Mouse (Mus musculus) liver, postnatal 0 days (tissue): Measurements from ENCODE around the gene Hbs1l. TPM values are rescaled to one million over a fixed set of nuclear protein-coding genes. Genes with fewer than 3 reads are reported as not detected.

Source experiments
- ATAC-seq: fragments of 200-750 bp; cut with Nextera tagmentation; 2 replicates; pipeline ENCODE4 v1.8.0; 2017; ENCODE audit warnings: mild to moderate bottlenecking, moderate library complexity
- DNase-seq: peaks from one replicate; pipeline ENCODE4 v3.0.0-alpha.2; 2016
- H3K27ac ChIP-seq: fragments of 300-500 bp; sonication (generic); 2 replicates; pipeline ENCODE4 v1.5.1; 2014; ENCODE audit warnings: antibody characterized with exemption, moderate library complexity, mild to moderate bottlenecking, low read depth
- H3K27me3 ChIP-seq: fragments of 300-500 bp; sonication (generic); 2 replicates; pipeline ENCODE4 v1.6.1; 2014; ENCODE audit warnings: low read length, control low read depth, mixed read lengths; ENCODE audit not compliant: insufficient read depth
- H3K36me3 ChIP-seq: fragments of 300-500 bp; sonication (generic); replicated peaks from 2 replicates; pipeline ENCODE4 v1.6.1; 2014; ENCODE audit warnings: mild to moderate bottlenecking, control low read depth, low read length, moderate library complexity, mixed read lengths; ENCODE audit not compliant: insufficient read depth
- H3K4me1 ChIP-seq: fragments of 300-500 bp; sonication (generic); 2 replicates; pipeline ENCODE4 v1.6.1; 2014; ENCODE audit warnings: antibody characterized with exemption, mild to moderate bottlenecking, control low read depth; ENCODE audit not compliant: insufficient read depth
- H3K4me2 ChIP-seq: fragments of 300-500 bp; sonication (generic); 2 replicates; pipeline ENCODE4 v1.6.1; 2014; ENCODE audit warnings: low read depth, mild to moderate bottlenecking, low read length, moderate library complexity, mixed read lengths
- H3K4me3 ChIP-seq: fragments of 300-500 bp; sonication (generic); 2 replicates; pipeline ENCODE4 v1.5.1; 2014; ENCODE audit warnings: low read depth, low read length
- H3K9ac ChIP-seq: fragments of 300-500 bp; sonication (generic); replicated peaks from 2 replicates; pipeline ENCODE4 v1.6.1; 2014; ENCODE audit warnings: mild to moderate bottlenecking, moderate library complexity
- H3K9me3 ChIP-seq: fragments of 300-500 bp; sonication (generic); 2 replicates; pipeline ENCODE4 v1.6.1; 2016; ENCODE audit warnings: mild to moderate bottlenecking, control low read depth, low read length, mixed read lengths
- CTCF ChIP-seq: sonication (generic); IDR thresholded peaks from 2 replicates; pipeline ENCODE4 v1.5.1; 2016; ENCODE audit warnings: antibody characterized with exemption, low read depth
- EP300 ChIP-seq: IDR thresholded peaks from 2 replicates; pipeline ENCODE4 v1.6.1; 2016; ENCODE audit warnings: antibody characterized with exemption, low read depth, mild to moderate bottlenecking
- WGBS: fragments of 180-500 bp; shearing (Covaris S2); extraction: QIAGEN DNeasy Blood & Tissue Kit; methylation state at CpG from one replicate; pipeline ENCODE4 v1.1.7; 2014; ENCODE audit not compliant: insufficient replicate concordance; 5-methylcytosine and 5-hydroxymethylcytosine counted together
- polyA plus RNA-seq: library from polyadenylated mRNA; unstranded; fragments of >200 nt; fragmentation: Nextera tagmentation; extraction: Ambion mirVana; gene quantifications from 2 replicates; pipeline ENCODE4 v1.2.1, GENCODE M21; 2015

The Hbs1l gene
- polyA plus RNA-seq, 1 experiment from 2014 or later: 50.9 TPM

GRCm38 (mm10) chr10:21410711-21411110 is 114.9 kb downstream of the Hbs1l start:
- no peak for ATAC-seq
- no peak for TF ChIP-seq EP300
- no peak for TF ChIP-seq CTCF
- Histone ChIP-seq H3K27ac (no peak overlapping the region), H3K27me3 (no peaks in the 10 kb centered on the region), H3K4me2 (no peak overlapping the region), H3K36me3 (no peaks in the 10 kb centered on the region), H3K9me3 (no peaks in the 10 kb centered on the region), H3K4me1 (0 out of 2 replicates have a peak, but pooled peaks cover 2% of the 10 kb centered on the region), H3K4me3 (no peak overlapping the region), H3K9ac (no peak overlapping the region)
- DNase-seq: no peak
- 65% methylated on average over 5 of the region's 5 CpGs for WGBS

GRCm38 (mm10) chr10:21411621-21412205 is 115.9 kb downstream of the Hbs1l start:
- DNase-seq (no peak), ATAC-seq (no peak)
- Histone ChIP-seq H3K4me3 (no peak overlapping the region), H3K9me3 (no peaks in the 10 kb centered on the region), H3K36me3 (no peaks in the 10 kb centered on the region), H3K27me3 (no peaks in the 10 kb centered on the region), H3K27ac (no peak overlapping the region), H3K9ac (no peak overlapping the region), H3K4me2 (no peak overlapping the region), H3K4me1 (0 out of 2 replicates have a peak, but pooled peaks cover 2% of the 10 kb centered on the region)
- 59% methylated on average over 6 of the region's 6 CpGs for WGBS
- TF ChIP-seq EP300 (no peak), CTCF (no peak)

- no peaks in the 10 kb centered on the region for H3K36me3 ChIP-seq
- no peak overlapping the region for H3K4me2 ChIP-seq
- no peak overlapping the region for H3K4me3 ChIP-seq
- H3K27me3 ChIP-seq: no peaks in the 10 kb centered on the region
- H3K4me1 ChIP-seq: 0 out of 2 replicates have a peak, but pooled peaks cover 2% of the 10 kb centered on the region
- TF ChIP-seq EP300 (no peak), CTCF (no peak)
- DNase-seq (no peak), ATAC-seq (no peak)
- no peak overlapping the region for H3K9ac ChIP-seq
- 69% methylated on average over 4 of the region's 4 CpGs for WGBS
- H3K27ac ChIP-seq: no peak overlapping the region
- H3K9me3 ChIP-seq: no peaks in the 10 kb centered on the region
These were observed 119.3 kb downstream of the Hbs1l start for GRCm38 (mm10) chr10:21415031-21415430.

- no peak overlapping the region for H3K27ac ChIP-seq
- no peaks in the 10 kb centered on the region for H3K9me3 ChIP-seq
- ATAC-seq: no peak
- no peak for DNase-seq
- no peaks in the 10 kb centered on the region for H3K27me3 ChIP-seq
- no peaks in the 10 kb centered on the region for H3K36me3 ChIP-seq
- H3K4me3 ChIP-seq: no peak overlapping the region
- WGBS: 83% methylated on average over 5 of the region's 5 CpGs
- H3K4me2 ChIP-seq: no peak overlapping the region
- no peak overlapping the region for H3K9ac ChIP-seq
- 0 out of 2 replicates have a peak, but pooled peaks cover 2% of the 10 kb centered on the region for H3K4me1 ChIP-seq
- TF ChIP-seq EP300 (no peak), CTCF (no peak)
These were observed 120.4 kb downstream of the Hbs1l start for GRCm38 (mm10) chr10:21416184-21416583.

Other genes starting within 250 kb of the Hbs1l start
- 10.0 and 11.1 TPM in 2 replicates for gene Myb, start 135.0 kb upstream of the Hbs1l start, polyA plus RNA-seq
- gene Aldh8a1, start 81.3 kb downstream of the Hbs1l start, polyA plus RNA-seq: 111 and 117 TPM in 2 replicates